Mouse (Mus musculus): ENCODE results near the gene Batf3. TPM values are rescaled to one million over a fixed set of nuclear protein-coding genes. Genes with fewer than 3 reads are reported as not detected.
A peak's percentile ranks its signal among the peaks of the same experiment; 100 is the strongest.

Gene Batf3
- total RNA-seq, 2 experiments from 2014 or later = 1.5 to 9.7 TPM

DNA sequence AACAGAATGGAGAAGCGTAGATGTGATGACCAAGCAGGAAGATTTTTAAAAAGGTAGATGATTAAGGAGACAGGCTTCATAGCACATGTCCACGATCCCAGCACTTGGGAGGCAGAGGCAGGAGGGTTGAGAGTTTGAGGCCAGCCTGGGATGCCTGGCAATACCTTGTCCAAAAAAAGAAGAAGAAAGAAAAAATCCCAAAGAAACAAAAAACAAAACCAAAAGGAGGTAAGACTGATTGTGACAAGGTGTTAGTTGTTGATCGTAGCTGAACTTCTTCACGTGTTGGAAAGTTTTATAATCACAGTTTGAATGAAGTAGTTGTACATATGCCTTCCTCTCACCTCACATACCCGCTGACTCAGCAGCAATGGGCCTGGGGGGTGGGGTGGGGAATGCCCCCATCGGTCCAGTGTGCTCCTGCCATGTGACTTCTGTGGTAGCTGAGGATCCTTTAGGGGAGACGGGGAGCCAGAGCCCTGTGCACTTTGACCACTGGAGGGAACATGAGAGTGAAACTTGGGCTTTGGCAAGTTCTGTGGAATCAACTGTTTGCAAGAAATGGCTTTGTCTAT lies 11.3 kb upstream of the Batf3 start:
- no peak for DNase-seq (ENCODE audit: low spot score in 2 of 2)

DNA sequence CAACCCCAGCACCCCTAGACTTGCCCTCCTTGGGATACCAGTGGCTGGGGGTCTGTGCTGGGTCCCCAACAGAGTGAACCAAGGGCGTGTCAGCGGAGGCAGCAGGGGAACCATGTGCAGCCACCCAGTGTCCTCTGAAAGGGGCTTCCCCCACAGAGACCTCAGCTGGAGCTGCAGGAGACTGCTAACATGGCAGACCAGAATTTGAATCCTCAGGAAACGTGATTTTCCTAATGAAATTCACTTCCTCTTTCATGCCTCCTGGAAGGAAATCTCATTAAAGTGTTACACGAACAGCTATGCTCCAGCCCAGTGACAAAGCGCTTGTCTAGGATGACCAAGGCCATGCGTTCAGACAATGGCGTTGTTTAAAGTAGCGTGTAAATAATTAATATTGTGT lies 10.7 kb upstream of the Batf3 start:
- DNase-seq (ENCODE audit: low spot score in 2 of 2) = no peak

DNA sequence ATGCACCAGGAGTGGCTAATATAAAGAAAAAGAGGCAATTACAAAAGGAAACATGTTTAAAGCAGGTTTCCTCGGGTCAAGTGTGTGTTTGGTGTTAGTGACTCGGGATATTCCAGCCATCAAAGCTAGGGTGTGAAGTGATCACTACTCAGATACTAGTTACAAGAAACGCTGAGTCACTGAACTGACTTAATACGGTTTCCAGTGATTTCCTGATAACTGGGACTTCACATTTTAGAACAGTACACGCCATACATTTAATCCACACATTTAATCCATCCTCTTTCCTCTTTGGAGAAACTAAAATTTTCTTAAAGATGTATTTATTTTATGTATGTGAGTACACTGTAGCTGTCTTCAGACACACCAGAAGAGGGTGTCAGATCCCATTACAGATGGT lies 9.7 kb upstream of the Batf3 start:
- no peak for DNase-seq (ENCODE audit: low spot score in 2 of 2)

DNA sequence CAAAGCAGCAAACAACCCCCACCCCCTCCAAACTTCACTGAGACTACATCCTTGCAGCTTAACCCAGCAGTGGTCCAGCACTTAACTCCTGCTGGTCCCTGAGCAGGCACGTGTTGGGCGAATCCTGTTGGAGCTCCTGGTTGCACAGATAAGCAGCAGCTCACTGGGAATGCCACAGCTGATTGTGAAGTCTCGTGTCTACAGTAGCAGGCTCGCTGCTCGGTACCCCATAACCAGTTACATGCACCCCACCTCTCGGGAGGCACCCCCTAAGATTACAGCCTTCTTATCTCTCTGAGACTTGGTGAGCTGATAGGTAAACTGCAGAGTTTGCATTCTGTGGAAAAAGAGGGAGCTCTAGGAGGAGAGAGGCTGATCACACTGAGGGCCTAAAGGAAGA lies 8.3 kb upstream of the Batf3 start:
- DNase-seq (ENCODE audit: low spot score in 2 of 2) = no peak

DNA sequence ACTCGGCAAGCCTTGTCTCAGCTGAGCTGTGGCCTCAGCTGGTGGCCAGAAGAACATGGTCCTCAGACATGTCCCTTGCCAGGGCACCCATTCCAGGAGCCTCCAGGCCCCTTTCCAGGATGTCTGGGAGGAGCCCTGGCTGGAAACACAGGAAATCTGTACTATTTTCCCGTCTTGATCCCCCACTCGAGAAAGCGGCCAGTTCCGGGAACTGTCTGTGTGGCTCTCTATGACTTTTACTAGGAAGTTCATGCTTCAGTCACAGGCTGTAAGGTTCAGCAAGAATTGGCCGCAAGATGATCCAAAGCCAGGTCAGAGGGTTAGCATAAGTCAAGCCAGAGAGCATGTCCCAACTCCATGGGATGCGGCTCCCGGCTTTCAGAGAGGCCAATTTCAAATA lies 5.6 kb upstream of the Batf3 start:
- DNase-seq (ENCODE audit: low spot score in 2 of 2) = no peak

DNA sequence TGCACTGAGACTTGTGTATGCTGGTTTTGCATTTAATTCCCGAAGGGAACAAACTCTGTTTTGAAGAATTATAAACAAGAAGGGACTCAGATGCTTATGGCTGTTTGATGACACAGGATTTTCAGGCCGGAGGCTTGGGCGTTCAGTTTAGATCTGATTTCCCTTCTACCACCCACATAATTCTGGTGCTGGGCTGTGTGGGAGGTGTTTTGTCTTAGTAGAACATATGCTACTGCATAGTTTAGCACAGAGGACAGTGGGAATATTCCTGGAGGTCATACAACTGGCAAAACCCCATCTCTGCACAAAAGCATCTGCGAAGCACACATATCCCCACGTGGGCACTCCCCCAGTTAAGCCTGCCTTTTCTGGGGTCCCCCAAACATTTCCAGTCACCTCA lies 4.1 kb upstream of the Batf3 start:
- DNase-seq (ENCODE audit: low spot score in 2 of 2) = no peak

DNA sequence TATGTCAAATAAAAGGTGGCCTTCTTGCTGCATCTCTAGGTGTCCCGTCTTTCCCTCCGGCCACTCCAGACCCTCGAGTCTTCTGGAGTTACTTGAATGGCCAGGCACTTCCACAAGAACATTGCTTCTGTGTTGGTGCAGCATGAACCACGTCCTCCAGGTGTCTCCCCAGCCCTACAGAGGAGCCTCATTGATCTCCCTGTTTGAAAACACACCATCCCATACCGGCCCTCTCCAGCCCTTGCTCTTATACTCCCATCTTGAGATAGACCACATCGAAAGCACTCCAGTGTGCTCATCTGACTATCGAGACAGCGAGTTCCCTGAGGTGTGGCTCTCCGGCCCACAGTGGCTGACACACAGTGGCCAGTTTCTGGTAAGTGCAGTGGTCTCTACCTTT lies 2.6 kb upstream of the Batf3 start:
- DNase-seq (ENCODE audit: low spot score in 2 of 2) = no peak

DNA sequence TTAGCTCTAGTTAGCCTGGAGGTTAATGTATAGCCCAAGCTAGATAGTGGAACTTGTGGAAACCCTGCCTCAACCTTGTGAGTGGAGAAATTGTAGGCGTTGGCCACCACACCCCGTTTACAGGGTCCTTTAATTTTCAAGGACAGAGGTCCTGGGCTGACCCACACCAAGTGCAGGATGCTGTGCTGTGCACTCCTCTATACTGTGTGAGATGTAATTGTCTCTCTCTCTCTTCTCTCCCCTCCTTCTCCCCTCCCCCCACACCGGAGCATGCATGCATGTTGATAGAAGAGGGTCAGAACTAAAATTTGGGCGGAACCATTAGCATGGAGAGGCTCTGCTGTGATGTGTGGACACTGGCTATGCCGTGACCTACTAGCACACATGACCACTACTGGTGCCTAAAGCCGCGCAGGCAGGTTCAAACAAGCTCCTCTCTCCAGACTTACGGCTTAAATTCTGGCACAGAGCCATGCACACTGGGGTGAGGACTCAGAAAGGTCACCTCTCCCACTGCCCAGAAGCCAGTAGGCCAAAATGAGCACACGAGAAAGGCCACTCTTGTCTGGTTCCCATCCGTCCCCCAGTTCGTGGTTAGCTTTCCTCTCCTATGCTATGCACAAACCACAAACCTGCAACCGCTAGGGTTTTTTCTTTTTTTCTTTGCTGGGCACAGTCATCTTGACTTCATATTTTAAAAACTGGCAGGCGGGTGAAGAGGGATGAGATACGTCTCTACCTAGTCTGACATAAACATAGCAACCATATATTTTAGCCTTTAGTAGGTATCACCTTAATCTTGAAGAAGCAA lies 571 bp upstream of the Batf3 start:
- DNase-seq (ENCODE audit: low spot score in 2 of 2) = no peak

DNA sequence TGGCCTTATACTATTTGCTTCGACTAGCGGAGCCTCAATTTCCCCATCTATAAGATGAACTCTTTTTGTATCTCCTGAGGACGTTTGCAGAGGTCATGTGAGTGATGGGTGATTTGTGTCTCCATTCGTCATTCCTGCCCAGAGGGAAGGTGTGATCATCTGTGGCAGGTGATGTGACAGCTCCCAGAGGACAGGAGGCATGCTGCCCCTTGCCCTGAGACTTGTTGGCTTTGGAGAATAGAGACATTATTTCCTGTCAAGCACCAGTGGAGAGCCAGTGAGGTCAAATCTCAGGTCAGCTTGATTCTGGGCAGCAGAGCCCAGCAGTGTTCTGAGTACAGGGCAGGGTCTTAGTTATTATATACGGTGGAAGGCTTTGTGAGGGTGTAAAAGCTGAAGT lies 1.5 kb downstream of the Batf3 start:
- DNase-seq (ENCODE audit: low spot score in 2 of 2) = no peak

DNA sequence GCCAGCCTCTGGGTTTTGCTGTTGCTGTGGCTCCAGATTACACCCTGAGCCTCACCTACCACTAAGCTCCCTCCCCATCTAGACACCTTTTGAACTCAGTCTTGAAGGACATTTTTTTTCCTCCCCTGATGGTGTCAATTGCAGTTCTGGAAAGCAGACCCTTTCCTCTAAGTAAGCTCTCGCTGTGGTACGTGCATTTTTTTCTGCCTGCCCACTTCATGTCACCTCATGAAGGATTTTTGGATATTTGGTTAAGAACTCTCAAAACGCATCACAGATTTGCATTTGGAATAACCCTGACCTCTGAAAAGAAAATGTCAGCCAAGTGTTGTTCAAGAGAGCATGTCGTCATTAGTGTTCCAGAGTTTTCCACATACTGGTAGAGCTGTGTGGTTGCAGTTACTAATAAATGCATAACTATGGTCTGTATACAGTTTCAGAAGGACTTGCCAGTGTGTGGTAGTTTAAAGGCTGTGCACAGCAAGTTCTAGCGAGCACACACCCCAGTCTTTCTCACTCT lies 2.2 kb downstream of the Batf3 start:
- no peak for DNase-seq (ENCODE audit: low spot score in 2 of 2)

DNA sequence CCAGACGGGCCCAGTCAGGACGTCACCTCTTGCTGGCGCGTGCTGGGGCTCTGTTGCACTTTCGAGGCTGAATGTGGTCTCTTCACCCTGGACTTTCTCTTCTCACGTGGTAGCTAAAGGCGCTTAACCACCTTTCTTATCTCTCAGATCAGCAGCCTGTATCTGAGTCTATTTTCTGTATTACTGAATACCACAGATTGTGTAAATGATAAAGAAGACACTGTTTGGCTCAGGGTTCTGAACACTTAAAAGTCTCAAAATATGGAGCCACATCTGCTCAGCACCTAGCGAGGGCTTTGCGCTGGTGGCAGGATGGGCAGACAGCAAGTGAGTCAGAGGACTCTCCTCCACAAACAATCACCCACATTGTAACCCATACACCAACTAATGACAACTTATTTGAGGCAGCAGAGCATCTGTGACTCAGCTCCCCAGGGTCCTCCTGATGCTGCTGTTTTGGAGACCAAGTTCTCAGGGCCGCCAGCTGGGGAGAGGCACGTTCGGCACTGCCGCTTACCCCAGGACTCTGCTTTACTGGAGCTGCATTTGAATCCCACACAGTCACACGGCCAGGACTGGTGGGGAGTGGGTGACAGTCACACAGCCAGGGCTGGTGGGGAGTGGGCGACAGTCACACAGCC lies 5.2 kb downstream of the Batf3 start:
- no peak for DNase-seq (ENCODE audit: low spot score in 2 of 2)

DNA sequence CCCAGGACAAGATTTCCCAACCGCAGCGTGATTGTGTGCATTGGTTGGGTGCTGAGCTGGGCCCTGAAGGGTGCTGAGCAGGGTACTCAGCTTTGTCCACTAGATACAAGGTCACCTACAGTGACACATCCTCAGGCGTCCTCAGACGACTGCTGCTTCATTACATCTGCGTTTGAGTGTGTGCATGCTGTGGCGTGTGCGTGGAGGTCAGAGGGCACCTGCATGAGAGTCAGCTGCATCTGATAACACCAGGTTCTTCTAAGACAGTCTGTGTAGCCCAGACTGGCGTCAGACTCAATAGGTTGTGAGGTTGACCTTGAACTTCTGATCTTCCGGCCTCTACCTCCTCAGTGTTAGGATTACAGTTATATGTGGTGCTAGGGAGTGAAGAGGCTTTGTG lies 7.6 kb downstream of the Batf3 start:
- DNase-seq (ENCODE audit: low spot score in 2 of 2) = no peak

DNA sequence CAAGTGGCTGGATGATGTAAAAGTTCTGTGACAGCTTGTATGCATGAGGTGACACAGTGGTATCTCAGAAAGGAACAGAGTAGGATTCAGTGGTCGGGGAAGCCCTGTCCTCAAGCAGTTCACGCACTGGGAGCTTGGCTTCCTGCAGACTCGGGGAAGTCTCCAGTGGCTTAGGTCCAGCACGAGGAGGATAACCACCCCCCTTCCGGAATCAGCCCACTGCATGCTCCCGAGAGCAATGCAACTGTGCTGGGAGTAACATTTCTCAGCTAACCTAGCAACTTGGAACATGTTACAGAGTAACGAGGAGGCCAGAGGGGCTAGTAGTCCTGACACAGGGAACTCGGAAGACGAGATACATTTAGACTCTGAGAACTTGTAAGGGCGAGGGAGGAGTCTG lies 9.7 kb downstream of the Batf3 start:
- DNase-seq (ENCODE audit: low spot score in 2 of 2) = no peak

DNA sequence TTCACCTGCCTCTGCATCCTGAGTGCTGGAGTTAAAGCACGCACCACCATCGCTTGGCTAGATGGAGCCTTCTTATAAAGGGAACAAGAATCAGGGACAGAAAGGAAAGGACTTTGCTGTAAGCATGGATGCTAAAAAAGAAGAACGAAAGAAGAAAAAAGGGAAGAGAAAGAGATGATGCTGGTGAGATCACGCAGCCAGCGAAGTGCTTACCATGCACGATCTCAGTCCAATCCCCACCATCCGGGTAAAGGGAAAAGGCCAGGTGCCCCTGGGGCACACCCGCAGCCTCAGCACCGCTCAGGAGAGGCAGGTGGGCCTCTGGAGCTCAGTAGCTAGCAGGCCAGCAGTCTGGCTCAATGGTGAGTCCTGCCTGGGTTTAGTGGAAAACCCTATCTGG lies 12.3 kb downstream of the Batf3 start:
- DNase-seq (ENCODE audit: low spot score in 2 of 2) = no peak

DNA sequence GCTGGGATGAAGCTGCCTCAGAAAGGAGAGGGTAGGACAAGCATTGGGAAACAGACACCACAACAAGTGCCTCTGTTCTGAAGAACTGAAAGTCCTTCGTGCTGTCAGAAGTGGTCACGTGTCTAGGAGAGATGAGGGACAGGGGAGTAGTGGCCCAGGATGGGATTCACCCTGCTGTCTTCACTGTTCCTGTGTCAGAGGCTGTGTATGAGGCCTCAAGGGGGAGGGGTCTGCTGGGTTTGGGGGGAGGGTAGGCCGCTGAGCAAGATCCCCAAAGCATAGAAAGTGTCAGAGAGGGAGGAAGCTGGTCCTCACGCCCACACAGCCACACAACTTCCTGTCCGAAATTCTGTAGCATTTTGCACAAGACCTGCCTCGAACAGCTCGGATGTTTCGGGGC lies 13.5 kb downstream of the Batf3 start:
- DNase-seq (ENCODE audit: low spot score in 2 of 2) = no peak

DNA sequence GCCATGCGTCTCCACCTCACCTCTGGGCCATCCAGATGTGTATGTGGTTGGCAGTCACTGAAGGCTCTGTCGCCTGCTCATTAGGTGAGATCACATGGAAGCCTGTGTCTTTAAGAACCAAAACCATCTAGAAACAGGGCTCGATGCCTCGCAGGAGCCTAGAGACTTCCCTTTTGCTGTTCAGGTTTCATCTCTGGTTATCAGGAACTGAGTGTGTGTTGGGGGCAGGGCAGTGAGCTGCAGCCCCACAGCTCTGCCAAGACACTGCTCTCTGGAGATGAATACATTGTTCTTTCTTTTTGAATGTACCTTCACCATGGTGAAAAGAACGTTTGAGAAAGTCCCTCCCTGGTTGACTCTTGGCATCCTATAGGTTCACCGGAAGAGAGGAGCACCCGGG lies 17.2 kb downstream of the Batf3 start:
- no peak for DNase-seq (ENCODE audit: low spot score in 2 of 2)

DNA sequence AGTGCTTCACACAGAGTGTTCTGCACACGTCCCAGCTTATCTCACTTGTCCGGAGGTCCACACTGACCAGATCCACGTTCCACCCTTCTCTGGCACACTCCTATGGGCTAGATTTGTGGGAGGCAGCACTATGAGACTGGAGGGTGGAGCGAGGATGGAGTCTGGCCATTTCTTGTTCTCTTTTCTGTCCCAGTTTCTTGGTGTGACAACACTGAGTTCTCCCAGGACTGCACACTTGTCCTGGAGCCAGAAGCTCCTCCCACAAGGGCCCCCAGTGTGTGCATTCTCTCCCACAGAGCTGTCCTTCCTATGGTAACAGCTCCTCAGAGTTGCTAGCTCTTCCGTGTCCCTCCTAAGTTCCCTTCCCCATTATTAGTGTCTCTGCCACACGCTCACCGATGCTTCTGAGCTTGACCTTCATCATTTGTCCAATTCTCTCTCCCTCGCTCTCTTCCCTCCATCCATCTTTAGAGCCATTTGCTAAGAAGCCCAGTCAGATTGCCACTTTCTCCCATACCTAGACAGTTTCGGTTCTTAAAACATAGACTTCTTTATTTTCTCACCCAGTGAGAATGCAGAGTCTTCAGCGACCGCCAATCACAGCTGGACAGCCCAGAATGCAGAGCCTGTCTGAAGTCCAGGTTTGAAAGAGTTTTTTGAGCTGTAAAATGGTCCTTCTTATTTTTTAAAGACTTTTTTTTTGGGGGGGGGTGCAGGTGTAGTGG lies 18.0 kb downstream of the Batf3 start:
- no peak for DNase-seq (ENCODE audit: low spot score in 2 of 2)

DNA sequence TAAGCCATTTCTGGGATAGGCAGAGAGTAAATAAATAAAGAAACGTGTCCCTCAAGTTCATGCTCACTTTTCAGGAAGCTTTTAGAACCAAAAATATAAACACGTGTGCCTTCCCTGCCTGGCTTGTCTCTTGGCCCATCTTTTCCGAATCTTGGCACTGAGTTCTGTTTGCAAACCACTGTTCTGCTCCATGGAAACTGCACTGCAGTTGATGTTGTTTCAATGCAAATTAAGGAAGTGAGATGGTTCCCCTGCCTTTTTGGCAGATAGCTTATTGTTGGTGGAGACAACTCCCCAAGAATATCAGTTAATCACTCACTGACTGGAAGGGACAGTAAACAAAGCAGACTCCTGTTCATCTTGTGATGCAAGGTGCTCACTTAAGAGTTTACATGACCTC lies 25.1 kb downstream of the Batf3 start:
- DNase-seq (ENCODE audit: low spot score in 2 of 2) = no peak

DNA sequence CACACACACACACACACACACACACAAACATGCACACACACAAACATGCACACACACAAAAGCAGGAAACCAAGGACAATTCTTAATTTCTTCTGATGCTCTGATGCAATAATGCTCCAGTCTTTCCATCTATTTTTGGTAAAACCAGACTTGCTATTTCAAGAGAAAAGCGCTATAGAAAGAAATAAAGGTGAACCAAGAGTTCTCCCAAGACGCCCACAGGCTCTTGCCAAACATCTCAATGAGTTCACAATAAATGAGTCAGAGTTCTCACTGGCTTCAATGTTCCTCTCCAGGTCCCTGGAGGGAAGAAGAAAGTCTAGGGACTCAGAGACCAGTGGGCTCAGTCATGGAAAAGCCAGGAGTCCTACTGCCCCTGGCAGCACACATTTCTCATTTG lies 26.0 kb downstream of the Batf3 start:
- DNase-seq (ENCODE audit: low spot score in 2 of 2) = no peak

DNA sequence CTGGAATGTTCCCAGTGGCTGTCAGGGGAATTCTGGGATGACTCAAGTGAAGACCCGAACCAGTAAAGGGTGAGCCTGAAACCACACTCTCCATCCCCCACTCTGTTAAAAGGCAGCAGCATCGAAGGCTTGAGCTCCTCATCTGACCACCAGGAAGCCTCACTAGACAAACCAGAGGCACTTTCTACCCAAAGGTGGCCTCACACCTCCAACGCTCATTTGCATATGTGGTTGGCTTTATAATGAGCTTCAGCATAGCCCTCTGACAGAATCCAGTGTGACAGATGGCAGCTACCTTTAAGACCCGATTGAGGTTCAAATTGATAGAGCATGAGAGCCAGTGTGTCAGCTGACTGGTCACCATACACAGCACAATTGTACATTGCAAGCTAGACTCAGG lies 26.6 kb downstream of the Batf3 start:
- no peak for DNase-seq (ENCODE audit: low spot score in 2 of 2)

DNA sequence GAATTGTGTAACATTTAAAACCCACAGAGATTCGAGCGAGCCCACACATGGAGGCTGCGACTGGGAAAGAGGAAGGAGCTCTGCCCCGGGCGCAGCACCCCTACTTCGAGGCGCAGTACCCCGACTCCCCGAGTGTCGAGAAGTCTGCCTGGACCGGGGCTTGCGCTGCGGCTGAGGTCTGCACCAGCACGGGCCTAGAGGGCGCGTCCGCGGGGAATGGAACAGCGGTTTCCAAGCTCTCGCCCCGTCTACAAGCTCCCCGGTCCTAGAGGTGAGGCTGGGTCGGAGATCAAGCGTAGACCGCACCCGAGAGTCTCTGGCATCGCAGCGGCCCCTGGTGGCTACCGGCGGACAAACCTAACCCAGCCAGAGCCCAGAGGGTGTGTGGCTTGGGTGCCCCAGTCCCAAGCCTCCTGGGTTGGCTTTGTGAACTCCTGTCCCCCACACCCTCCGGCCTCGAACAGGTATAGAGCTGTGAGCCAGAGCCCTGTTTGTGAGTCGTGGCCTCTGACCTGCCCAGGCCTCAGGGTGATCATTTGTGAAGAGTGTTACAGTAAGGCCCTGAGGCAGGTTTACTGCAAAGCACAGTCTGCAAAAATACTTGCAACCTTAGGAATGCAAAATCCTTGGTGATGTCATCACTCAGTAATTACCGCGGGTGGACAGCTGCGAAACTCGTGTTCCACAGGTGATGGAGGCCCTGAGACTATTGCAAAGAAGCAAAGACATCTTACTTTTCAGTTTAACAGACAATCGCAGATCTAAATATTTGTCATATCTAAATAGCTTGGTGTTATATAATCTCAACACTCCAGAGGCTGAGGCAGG lies 28.4 kb downstream of the Batf3 start:
- DNase-seq (ENCODE audit: low spot score in 2 of 2) = peak; percentile 67 to 73
